Mouse (Mus musculus) G1E (cell line): ENCODE data around the gene Uap1.

Source experiments
- CTCF ChIP-seq: IDR thresholded peaks from 2 replicates; pipeline ENCODE4 v1.5.1; 2012; ENCODE audit warnings: low read depth, low read length, inconsistent platforms, mixed read lengths
- GATA1 ChIP-seq: IDR thresholded peaks from 2 replicates; pipeline ENCODE4 v1.6.1; 2012; ENCODE audit warnings: borderline replicate concordance, low read length, inconsistent platforms, mixed read lengths
- GATA2 ChIP-seq: IDR thresholded peaks from 2 replicates; pipeline ENCODE4 v1.6.1; 2012; ENCODE audit warnings: low read depth, low read length, inconsistent platforms, borderline replicate concordance
- POLR2AphosphoS5 ChIP-seq: IDR thresholded peaks from 2 replicates; pipeline ENCODE4 v1.6.1; 2012; ENCODE audit warnings: low read depth, low read length, inconsistent platforms; ENCODE audit not compliant: insufficient replicate concordance
- TAL1 ChIP-seq: conservative IDR thresholded peaks from 2 replicates; pipeline ENCODE4 v1.6.1; 2012; ENCODE audit warnings: low read depth, low read length, inconsistent platforms, mixed read lengths

GRCm38 (mm10) chr1:170109776-170110515 lies 64.8 kb downstream of the Uap1 start:
- TF ChIP-seq TAL1 = no peak
- no peak for TF ChIP-seq CTCF
- TF ChIP-seq GATA1 = no peak
- TF ChIP-seq POLR2AphosphoS5 = no peak
- no peak for TF ChIP-seq GATA2
